Mouse (Mus musculus) limb, embryonic 10.5 days (tissue): ENCODE measurements at regions not wholly inside any gene's neighbourhood (a gene's known extent, or its start where the extent isn't known, plus 50 kb on each side); places are given as distances from the start of the nearest gene placed in this dataset.

Experiments used
- DNase-seq: peaks from one replicate; pipeline ENCODE4 v3.0.0-alpha.2; 2017; ENCODE audit warnings: low spot score
- H3K27ac ChIP-seq: fragments of 300-500 bp; sonication (generic); 2 replicates; pipeline ENCODE4 v1.5.1; 2016; ENCODE audit warnings: mild to moderate bottlenecking
- H3K27me3 ChIP-seq: fragments of 300-500 bp; sonication (generic); 2 replicates; pipeline ENCODE4 v1.6.1; 2016; ENCODE audit warnings: low read depth, mild to moderate bottlenecking; ENCODE audit not compliant: poor library complexity, severe bottlenecking
- H3K36me3 ChIP-seq: fragments of 300-500 bp; sonication (generic); 2 replicates; pipeline ENCODE4 v1.6.1; 2016; ENCODE audit warnings: mild to moderate bottlenecking, moderate library complexity
- H3K4me1 ChIP-seq: fragments of 300-500 bp; sonication (generic); 2 replicates; pipeline ENCODE4 v1.6.1; 2016
- H3K4me3 ChIP-seq: fragments of 300-500 bp; sonication (generic); 2 replicates; pipeline ENCODE4 v1.5.1; 2016; ENCODE audit warnings: mild to moderate bottlenecking, moderate library complexity
- H3K9me3 ChIP-seq: fragments of 300-500 bp; sonication (generic); replicated peaks from 2 replicates; pipeline ENCODE4 v1.6.1; 2016; ENCODE audit warnings: mild to moderate bottlenecking
- WGBS: fragments of 180-500 bp; shearing (Covaris S2); methylation state at CpG from one replicate; pipeline ENCODE4 v1.1.7; 2016; 5-methylcytosine and 5-hydroxymethylcytosine counted together

DNA sequence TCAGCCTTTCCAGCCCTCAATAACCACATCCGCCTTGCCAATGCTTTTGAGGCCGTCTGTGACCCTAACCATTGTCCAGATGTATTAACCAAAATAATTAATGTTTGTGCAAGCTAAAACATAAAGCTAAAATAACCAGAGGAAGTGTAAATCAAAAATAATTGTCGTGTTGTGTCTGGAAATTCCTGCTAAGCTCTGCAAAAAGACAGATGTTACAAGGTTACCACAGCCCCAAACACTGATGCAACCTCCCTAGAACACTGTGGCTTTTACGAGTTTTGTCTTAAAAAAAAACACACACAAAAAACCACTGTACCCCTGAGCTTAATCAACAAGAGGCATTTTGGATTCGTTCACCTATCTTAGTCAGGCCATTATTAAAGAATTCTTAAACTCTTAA lies 90.5 kb upstream of the 1700021F07Rik start:
- Histone ChIP-seq H3K27ac (no peak overlapping the region), H3K4me1 (peaks cover 31% of the 10 kb centered on the region), H3K9me3 (no peaks in the 10 kb centered on the region), H3K4me3 (no peak overlapping the region), H3K27me3 (no peaks in the 10 kb centered on the region), H3K36me3 (no peaks in the 10 kb centered on the region)
- no peak for DNase-seq
- WGBS, result 72% methylated on average over 5 of the region's 5 CpGs

GRCm38 (mm10) chr2:173432258-173432657 lies 90.1 kb upstream of the 1700021F07Rik start:
- H3K27ac ChIP-seq, result no peak overlapping the region
- H3K4me3 ChIP-seq, result no peak overlapping the region
- no peak for DNase-seq
- no peaks in the 10 kb centered on the region for H3K36me3 ChIP-seq
- H3K27me3 ChIP-seq, result no peaks in the 10 kb centered on the region
- WGBS, result 40% methylated on average over 3 of the region's 3 CpGs
- H3K9me3 ChIP-seq, result no peaks in the 10 kb centered on the region
- peaks cover 31% of the 10 kb centered on the region for H3K4me1 ChIP-seq

- Histone ChIP-seq H3K4me1 (peaks cover 27% of the 10 kb centered on the region), H3K36me3 (no peaks in the 10 kb centered on the region), H3K9me3 (no peaks in the 10 kb centered on the region), H3K27ac (peak overlapping the region; percentile 23; the same call in 1 of the 2 replicates), H3K27me3 (no peaks in the 10 kb centered on the region), H3K4me3 (no peak overlapping the region)
- no peak for DNase-seq
- WGBS, result 86% methylated on average over 9 of the region's 9 CpGs
Measured at GRCm38 (mm10) chr2:173432886-173433624, 89.3 kb upstream of the 1700021F07Rik start.

- Histone ChIP-seq H3K27ac (no peak overlapping the region), H3K4me3 (no peak overlapping the region)
- WGBS, result 79% methylated on average over 3 of the region's 3 CpGs
Measured at GRCm38 (mm10) chr2:173436580-173436979, 85.8 kb upstream of the 1700021F07Rik start.

DNA sequence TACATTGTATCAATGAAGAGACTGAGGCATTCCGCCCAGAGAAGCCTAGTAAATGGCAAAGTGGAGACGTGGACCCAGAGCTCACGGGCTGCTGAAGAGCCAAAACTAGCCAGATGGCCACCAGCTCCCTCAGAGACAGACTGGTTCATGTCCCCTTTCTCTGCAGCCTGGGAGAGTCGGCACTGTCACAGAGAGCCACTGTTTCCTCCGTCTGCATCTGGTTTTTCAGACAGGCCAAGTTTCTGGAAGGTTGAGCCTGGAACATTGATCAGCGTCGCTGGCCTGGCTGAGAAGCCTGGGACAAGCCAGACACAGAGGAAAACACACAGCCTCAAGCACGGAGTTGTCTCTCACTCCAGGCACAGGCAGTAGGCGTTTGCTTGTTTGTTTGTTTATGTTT lies 83.4 kb upstream of the 1700021F07Rik start:
- no peaks in the 10 kb centered on the region for H3K9me3 ChIP-seq
- peaks cover 11% of the 10 kb centered on the region for H3K4me1 ChIP-seq
- DNase-seq, result no peak
- no peaks in the 10 kb centered on the region for H3K36me3 ChIP-seq
- no peak overlapping the region for H3K27ac ChIP-seq
- H3K4me3 ChIP-seq, result no peak overlapping the region
- 0 out of 2 replicates have a peak, but pooled peaks cover 2% of the 10 kb centered on the region for H3K27me3 ChIP-seq
- WGBS, result 74% methylated on average over 9 of the region's 9 CpGs

More at GRCm38 (mm10) chr2:173436580-173436979, 85.8 kb upstream of the 1700021F07Rik start:
- H3K27me3 ChIP-seq, result 0 out of 2 replicates have a peak, but pooled peaks cover 2% of the 10 kb centered on the region
- H3K9me3 ChIP-seq, result no peaks in the 10 kb centered on the region
- DNase-seq, result no peak
- H3K36me3 ChIP-seq, result no peaks in the 10 kb centered on the region
- H3K4me1 ChIP-seq, result peaks cover 25% of the 10 kb centered on the region

- H3K36me3 ChIP-seq, result no peaks in the 10 kb centered on the region
- 83% methylated on average over 11 of the region's 11 CpGs for WGBS
- H3K27ac ChIP-seq, result no peak overlapping the region
- DNase-seq, result no peak
- no peak overlapping the region for H3K4me3 ChIP-seq
- H3K27me3 ChIP-seq, result 0 out of 2 replicates have a peak, but pooled peaks cover 2% of the 10 kb centered on the region
- H3K4me1 ChIP-seq, result peaks cover 7% of the 10 kb centered on the region; the same call in 1 of the 2 replicates
- H3K9me3 ChIP-seq, result no peaks in the 10 kb centered on the region
Measured at GRCm38 (mm10) chr2:173442056-173442455, 80.3 kb upstream of the 1700021F07Rik start.

DNA sequence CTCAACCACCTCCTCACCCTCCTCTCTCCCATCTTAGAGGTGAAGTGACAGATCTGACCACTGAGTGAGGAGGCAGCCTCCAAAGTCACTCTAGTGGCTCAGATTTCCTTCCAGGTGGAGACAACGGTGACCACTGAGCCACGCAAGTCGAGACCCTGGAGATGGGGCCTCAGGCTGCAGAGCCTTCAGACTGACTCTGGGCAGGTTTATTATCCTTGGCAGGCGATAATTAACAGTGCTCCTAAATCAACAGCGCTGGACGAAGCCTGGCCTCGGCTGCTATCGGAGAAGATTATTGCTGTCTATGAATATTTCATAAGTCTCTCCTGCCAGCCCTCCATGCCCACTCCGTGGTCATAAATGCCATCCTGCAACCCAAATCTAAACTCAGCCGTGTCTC lies 79.1 kb upstream of the 1700021F07Rik start:
- 0 out of 2 replicates have a peak, but pooled peaks cover 2% of the 10 kb centered on the region for H3K27me3 ChIP-seq
- no peak overlapping the region for H3K4me3 ChIP-seq
- WGBS, result 55% methylated on average over 10 of the region's 10 CpGs
- peaks cover 7% of the 10 kb centered on the region; the same call in 1 of the 2 replicates for H3K4me1 ChIP-seq
- no peaks in the 10 kb centered on the region for H3K9me3 ChIP-seq
- H3K36me3 ChIP-seq, result no peaks in the 10 kb centered on the region
- no peak overlapping the region for H3K27ac ChIP-seq
- DNase-seq, result no peak

GRCm38 (mm10) chr2:173444386-173444785 lies 78.0 kb upstream of the 1700021F07Rik start:
- DNase-seq, result no peak
- H3K4me3 ChIP-seq, result no peak overlapping the region
- H3K36me3 ChIP-seq, result no peaks in the 10 kb centered on the region
- no peak overlapping the region for H3K27ac ChIP-seq
- H3K9me3 ChIP-seq, result no peaks in the 10 kb centered on the region
- H3K4me1 ChIP-seq, result peaks cover 7% of the 10 kb centered on the region; the same call in 1 of the 2 replicates
- H3K27me3 ChIP-seq, result 0 out of 2 replicates have a peak, but pooled peaks cover 2% of the 10 kb centered on the region
- WGBS, result 89% methylated on average over 9 of the region's 9 CpGs

- H3K4me1 ChIP-seq, result peaks cover 7% of the 10 kb centered on the region; the same call in 1 of the 2 replicates
- DNase-seq, result no peak
- H3K27ac ChIP-seq, result no peak overlapping the region
- no peaks in the 10 kb centered on the region for H3K9me3 ChIP-seq
- 84% methylated on average over 3 of the region's 3 CpGs for WGBS
- no peaks in the 10 kb centered on the region for H3K36me3 ChIP-seq
- 0 out of 2 replicates have a peak, but pooled peaks cover 2% of the 10 kb centered on the region for H3K27me3 ChIP-seq
- no peak overlapping the region for H3K4me3 ChIP-seq
Measured at GRCm38 (mm10) chr2:173445039-173445438, 77.3 kb upstream of the 1700021F07Rik start.

DNA sequence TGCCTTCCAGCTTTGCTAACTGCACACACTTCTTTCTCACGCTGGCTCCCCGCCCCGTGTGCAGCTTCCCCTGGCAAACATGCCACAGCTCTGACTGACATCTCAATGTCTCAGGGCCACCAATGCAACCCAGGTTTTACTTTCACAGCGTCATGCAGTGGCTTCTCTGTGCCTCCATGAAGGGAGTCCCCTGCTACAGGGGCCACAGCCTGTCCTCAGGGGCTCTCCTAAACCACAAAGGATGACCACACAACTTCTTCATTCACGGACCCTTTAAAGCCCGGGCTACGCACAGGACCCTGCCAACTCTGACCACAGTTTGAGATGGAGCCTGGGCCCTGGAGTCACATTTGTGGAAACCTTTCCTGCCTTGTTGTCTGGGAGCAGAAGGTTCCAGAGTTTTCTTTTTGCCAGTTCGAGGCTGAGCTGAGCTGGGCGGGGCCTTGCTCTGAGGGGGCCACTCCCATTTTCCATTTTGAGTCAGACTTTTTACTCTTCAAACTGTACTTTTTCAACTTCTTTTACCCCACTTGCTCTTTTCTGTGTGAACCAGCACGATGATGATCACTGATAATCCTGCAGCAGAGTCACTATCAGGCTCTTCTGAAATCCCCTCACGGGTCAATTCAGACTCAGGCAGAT lies 73.7 kb upstream of the 1700021F07Rik start:
- Histone ChIP-seq H3K36me3 (no peaks in the 10 kb centered on the region), H3K9me3 (no peaks in the 10 kb centered on the region), H3K27ac (no peak overlapping the region), H3K27me3 (no peaks in the 10 kb centered on the region), H3K4me1 (no peaks in the 10 kb centered on the region; the same call in 1 of the 2 replicates), H3K4me3 (no peak overlapping the region)
- 87% methylated on average over 11 of the region's 11 CpGs for WGBS
- no peak for DNase-seq

- Histone ChIP-seq H3K27me3 (no peaks in the 10 kb centered on the region), H3K27ac (no peak overlapping the region), H3K4me1 (no peaks in the 10 kb centered on the region; the same call in 1 of the 2 replicates), H3K9me3 (no peaks in the 10 kb centered on the region), H3K4me3 (no peak overlapping the region), H3K36me3 (no peaks in the 10 kb centered on the region)
- 44% methylated on average over 5 of the region's 5 CpGs for WGBS
- DNase-seq, result no peak
Measured at GRCm38 (mm10) chr2:173449198-173449597, 73.2 kb upstream of the 1700021F07Rik start.

- 92% methylated on average over 15 of the region's 15 CpGs for WGBS
- no peaks in the 10 kb centered on the region for H3K27me3 ChIP-seq
- H3K27ac ChIP-seq, result no peak overlapping the region
- H3K36me3 ChIP-seq, result no peaks in the 10 kb centered on the region
- H3K4me1 ChIP-seq, result no peaks in the 10 kb centered on the region; the same call in 1 of the 2 replicates
- no peaks in the 10 kb centered on the region for H3K9me3 ChIP-seq
- DNase-seq, result no peak
- H3K4me3 ChIP-seq, result no peak overlapping the region
Measured at GRCm38 (mm10) chr2:173451993-173452481, 70.3 kb upstream of the 1700021F07Rik start.

GRCm38 (mm10) chr2:173452800-173453199 lies 69.6 kb upstream of the 1700021F07Rik start:
- DNase-seq, result no peak
- 89% methylated on average over 4 of the region's 4 CpGs for WGBS
- Histone ChIP-seq H3K4me3 (no peak overlapping the region), H3K9me3 (no peaks in the 10 kb centered on the region), H3K36me3 (no peaks in the 10 kb centered on the region), H3K27ac (no peak overlapping the region), H3K27me3 (no peaks in the 10 kb centered on the region), H3K4me1 (no peaks in the 10 kb centered on the region; the same call in 1 of the 2 replicates)
